Mouse (Mus musculus) brain, embryonic 14.5 days (tissue): Measurements from ENCODE around the gene Abcc3. TPM values are rescaled to one million over a fixed set of nuclear protein-coding genes. Genes with fewer than 3 reads are reported as not detected.

ENCODE experiments used
- DNase-seq: peaks from one replicate; pipeline ENCODE4 v3.0.0-alpha.2; 2011; ENCODE audit warnings: low read depth
- CTCF ChIP-seq: fragments of 200-500 bp; IDR thresholded peaks from 2 replicates; pipeline ENCODE4 v1.5.1; 2012; ENCODE audit warnings: inconsistent platforms, mild to moderate bottlenecking, moderate library complexity, borderline replicate concordance; ENCODE audit not compliant: insufficient read depth, insufficient read length; ENCODE audit errors: extremely low read depth
- POLR2A ChIP-seq: fragments of 200-500 bp; IDR thresholded peaks from 2 replicates; pipeline ENCODE4 v1.6.1; 2012; ENCODE audit warnings: mild to moderate bottlenecking, inconsistent platforms, borderline replicate concordance; ENCODE audit not compliant: poor library complexity, insufficient read depth, insufficient read length, severe bottlenecking; ENCODE audit errors: extremely low read depth
- polyA plus RNA-seq: library from polyadenylated mRNA; depleted of rRNA; stranded (reverse); fragments of >200 nt; gene quantifications from 2 replicates; pipeline ENCODE4 v1.2.3, GENCODE M21; 2012

Gene Abcc3
- polyA plus RNA-seq, 1 experiment = 0.53 TPM

DNA sequence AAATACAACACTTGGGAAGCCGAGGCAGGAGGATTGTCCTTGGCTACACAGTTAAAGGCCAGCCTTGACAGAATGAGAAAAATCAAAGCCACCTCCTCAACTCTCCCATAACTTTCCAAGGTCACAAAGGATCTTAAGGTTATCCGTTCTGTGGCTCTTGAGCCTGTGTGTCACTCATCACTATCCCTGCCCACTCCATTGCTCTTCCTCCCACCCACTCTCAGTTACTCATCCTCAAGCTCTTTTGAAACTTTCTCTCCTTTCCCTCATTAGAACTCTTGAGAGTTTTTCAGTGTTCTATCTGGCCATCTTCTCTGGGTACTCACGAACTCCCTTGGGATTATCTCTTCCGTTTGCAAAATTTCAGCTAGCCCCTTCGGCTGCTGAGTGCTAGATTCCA, 68.2 kb downstream of the Abcc3 start:
- TF ChIP-seq POLR2A = no peak
- TF ChIP-seq CTCF = no peak
- no peak for DNase-seq

DNA sequence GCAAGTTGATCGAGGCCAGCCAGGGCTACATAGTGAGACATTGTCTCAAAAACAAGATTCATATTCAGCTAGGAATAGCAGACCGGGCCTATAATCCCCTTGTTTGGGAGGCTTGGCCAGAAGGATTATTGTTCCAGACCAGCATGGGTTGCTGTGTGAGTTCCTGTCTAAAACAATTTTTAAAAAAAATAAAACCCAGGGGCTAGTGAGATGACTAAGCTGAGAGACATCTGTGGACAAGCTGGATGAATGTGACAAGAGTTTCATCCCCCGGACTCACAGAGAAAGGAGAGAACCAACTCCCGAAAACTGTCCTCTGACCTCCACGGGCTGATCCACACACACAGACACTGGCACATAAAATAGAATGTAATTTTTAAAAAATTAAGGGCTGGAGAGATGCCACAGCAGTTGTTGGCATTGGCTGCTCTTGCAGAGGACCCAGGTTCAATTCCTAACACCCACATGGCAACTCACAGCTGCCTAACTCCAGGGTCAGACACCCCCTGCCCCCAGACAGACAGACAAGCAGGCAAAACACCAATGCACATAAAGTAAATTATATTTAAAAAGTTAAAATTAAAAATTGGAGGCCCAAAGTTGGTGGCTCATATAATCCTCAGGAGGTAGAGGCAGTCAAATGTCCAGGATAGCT, 69.4 kb downstream of the Abcc3 start:
- no peak for DNase-seq
- no peak for TF ChIP-seq POLR2A
- TF ChIP-seq CTCF = no peak

DNA sequence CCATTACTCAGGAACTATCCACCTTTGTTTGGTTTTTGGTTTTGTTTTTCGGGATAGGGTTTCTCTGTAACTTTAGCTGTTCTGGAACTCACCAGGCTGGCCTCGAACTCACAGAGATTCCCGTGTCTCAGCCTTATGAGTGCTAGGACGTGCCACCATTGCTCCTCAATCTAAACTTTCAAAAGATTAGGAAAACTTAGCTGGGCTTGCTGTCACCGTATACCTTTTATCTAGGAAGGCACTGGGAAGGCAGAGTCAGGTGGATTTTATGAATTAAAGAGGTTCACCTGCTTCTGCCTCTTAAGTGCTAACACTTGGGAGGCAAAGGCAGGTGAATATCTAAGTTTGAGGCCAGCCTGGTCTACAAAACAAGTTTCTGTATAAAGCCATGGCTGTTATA, 70.2 kb downstream of the Abcc3 start:
- no peak for DNase-seq
- TF ChIP-seq POLR2A (no peak), CTCF (no peak)

DNA sequence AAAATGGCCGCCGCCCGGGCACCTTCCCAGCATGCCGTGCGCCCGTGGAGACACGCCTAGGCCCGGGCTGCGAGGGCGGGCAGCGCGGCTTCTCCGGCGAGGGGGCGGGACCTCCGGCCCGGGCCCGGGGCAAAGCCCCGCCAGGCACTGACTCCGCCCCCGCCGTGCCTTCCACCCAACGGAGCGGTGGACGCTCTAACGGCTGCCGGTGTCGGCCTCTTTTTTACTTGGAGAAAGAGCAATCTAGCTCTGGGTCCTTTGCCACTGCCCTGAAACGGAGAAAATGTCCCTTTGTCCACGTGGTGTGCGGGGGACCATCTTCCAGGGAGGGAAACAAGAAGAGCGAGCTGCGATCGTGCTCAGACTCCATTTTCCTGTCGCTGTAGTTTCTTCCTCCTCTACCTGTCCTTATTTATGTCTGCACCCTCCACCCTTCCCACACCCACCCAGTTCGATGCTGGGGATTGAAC, 70.8 kb downstream of the Abcc3 start, which contains the start of gene Luc7l3:
Gene Luc7l3 (minus strand): TSS at position 58 of the 470 bp plus-strand sequence.
- TF ChIP-seq CTCF = no peak
- peak; percentile 81; the same call in 1 of the 2 replicates for TF ChIP-seq POLR2A
- DNase-seq = peak; percentile 97

DNA sequence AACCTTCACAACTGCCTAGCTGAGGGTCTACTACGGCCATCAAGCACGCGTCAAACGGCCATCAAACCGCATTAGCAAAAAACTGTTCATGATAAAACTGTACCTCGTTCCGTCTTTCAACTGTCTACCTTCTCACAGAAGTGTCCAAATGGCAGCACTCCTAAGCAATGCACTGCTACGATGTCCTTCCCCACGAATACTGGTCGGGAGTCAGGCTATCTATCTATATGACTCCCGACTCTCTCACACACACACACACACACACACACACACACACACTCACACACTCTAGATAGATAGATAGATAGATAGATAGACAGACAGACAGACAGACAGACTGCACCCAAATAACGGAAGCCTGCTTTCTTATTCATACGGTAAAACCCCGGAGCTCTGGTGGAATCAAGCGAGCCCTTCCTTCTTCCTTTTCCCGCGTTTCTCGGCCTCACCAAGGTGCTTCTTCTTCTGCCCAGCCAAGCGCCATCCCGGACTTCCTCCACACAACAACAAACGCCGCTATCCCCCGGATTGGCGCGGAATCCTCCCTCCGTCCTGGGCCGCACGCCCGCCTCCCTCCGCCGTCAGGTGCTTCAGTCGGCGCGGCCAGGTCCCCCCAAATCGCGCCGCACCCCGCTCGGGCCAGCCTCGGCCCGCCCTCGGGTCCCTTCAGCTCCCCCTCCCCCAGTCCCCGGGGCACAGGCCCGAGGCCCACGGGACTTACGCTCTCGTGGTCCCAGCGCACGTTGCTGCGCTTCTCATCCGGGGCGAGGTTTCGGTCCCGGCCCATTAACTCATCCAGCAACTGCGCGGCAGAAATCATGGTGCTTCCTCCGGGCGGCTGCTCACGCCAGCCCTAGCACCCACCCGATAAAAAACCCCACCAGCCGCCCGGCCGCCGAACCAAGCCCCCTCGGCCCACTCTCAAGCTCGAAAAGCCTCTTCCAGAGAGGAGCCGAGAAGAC, 71.5 kb downstream of the Abcc3 start:
- TF ChIP-seq POLR2A (no peak), CTCF (no peak)
- DNase-seq = peak; percentile 45

DNA sequence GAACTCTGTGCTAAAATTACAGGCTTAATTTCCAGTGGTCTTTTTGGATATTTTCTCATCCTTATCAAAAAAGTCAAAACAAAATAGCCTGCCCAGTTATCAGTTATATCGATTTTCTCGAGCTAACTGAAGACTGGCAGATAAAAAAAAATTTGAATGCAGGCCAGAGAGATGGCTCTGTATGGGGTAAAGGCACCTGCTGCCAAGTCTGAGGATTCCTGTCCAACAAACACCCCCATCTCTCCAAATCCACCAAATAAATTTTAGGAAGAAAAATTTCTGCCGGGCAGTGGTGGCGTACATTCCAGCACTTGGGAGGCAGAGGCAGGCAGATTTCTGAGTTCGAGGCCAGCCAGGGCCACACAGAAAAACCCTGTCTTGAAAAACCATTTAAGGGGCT, 74.7 kb downstream of the Abcc3 start:
- TF ChIP-seq CTCF (no peak), POLR2A (no peak)
- no peak for DNase-seq

DNA sequence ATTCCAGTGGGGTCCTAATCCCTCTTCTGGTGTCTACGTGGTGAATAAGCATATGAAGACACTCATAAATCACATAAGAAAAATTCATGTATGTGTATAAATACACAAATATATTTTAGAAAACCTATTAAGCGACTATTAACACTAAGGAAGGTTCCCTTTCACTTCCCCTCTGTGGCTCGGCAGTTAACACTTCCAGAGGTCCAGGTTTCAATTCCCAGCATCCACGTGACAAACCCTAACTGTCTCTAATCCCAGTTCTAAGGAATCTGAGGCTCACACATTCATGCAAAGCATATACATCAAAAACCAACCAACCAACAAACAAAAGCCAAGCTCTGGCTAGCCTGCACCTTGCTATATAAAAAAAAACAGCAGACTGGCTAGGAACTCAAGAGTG, 75.3 kb downstream of the Abcc3 start:
- TF ChIP-seq CTCF (no peak), POLR2A (no peak)
- no peak for DNase-seq

DNA sequence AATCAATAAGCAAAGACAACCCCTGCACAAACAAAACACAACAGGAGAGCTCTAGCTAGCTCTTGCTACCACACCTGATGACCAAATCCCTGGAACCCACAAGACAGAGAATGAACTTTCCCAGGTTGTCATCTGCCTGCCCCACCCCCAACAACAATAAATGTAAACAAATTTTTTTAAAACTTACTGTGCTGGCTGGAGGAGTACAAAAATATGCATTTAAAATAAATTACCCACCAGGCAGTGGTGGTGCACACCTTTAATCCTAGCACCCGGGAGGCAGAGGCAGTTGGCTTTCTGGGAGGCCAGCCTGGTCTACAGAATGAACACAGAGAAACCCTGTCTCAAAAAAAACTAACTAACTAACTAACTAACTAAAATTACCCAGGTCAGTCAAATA, 75.8 kb downstream of the Abcc3 start:
- TF ChIP-seq CTCF = no peak
- no peak for TF ChIP-seq POLR2A
- DNase-seq = no peak

DNA sequence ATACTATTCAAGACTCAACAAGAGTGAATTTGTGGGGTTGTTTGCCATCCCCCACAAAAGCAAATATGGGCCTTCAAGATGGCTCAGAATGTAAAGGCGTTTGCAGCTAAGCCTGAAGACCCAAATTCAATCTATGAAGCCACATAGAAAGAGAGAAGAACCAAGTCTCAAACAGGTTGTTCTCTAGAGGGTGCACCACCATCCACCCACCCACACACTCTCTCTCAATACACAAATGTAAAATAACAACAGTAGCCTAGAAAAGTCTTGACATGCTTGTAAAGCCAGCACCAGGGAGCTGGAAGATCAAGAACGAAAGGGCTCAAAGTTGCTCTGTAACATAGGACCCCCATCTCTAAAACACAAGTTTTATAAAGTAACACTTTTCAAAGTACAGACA, 76.3 kb downstream of the Abcc3 start:
- TF ChIP-seq CTCF (no peak), POLR2A (no peak)

DNA sequence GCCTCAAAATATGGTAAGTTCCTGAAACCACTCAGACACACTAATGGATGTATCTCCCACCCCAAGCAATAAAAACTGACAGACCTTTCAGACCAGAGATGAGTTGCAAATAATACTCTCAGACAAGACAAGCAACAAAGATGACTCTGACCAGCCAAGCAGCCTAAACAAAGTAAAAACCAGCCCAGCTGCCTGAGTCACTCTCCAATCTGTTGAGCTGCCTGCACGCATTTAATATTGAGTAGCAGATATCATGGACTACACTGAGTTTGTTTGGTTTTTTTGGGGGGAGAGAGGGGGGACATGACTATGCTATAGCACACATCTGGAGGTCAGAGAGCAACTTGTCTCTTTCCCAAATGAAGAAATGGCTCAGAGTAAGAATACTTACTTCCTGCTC, 77.5 kb downstream of the Abcc3 start:
- DNase-seq = no peak
- no peak for TF ChIP-seq CTCF
- TF ChIP-seq POLR2A = no peak

More for the DNA sequence above, 76.3 kb downstream of the Abcc3 start:
- no peak for DNase-seq

DNA sequence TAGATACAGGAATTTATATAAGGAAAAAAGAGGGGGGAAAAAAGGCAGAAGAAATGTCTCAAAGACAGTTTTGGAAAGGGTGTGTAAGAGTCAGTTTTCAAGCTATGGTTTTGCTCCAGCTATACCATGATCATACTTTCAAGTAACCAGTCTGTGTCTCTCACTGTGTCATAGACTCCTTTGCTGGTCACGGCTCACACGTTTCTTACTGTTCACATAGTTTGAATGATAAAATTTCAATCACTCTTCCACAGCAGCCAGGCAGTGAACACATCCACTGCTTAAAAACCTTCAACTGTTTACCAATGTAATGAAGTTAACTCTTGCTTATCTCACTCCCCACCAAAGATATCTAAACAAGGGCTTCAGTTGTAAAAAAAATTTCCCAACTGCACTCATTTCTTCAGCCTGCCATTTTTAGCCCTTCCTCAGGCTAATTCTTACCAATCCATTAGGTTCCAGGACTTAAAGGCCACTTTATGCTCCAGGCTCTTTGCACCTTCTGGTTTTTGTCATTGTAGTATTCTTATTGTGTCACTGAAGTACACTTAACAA, 78.6 kb downstream of the Abcc3 start:
- DNase-seq = no peak

More for the DNA sequence above, 78.6 kb downstream of the Abcc3 start:
- TF ChIP-seq POLR2A (no peak), CTCF (no peak)
